Mouse (Mus musculus) cerebellum, adult 2 months (tissue): ENCODE data around the gene Ecm1. TPM values are rescaled to one million over a fixed set of nuclear protein-coding genes. Genes with fewer than 3 reads are reported as not detected.

Experiments used
- DNase-seq, 2 experiments: peaks; one replicate each; pipeline ENCODE4 v3.0.0; 2021
- H3K27ac ChIP-seq: fragments of 200-500 bp; 2 replicates; pipeline ENCODE4 v1.5.1; 2012; ENCODE audit warnings: low read length, control low read depth, inconsistent platforms; ENCODE audit not compliant: insufficient read depth
- H3K27me3 ChIP-seq: fragments of 200-500 bp; 2 replicates; pipeline ENCODE4 v1.6.1; 2012; ENCODE audit warnings: inconsistent platforms, mild to moderate bottlenecking, low read length, moderate library complexity; ENCODE audit not compliant: control insufficient read depth, insufficient read depth
- H3K4me1 ChIP-seq: fragments of 200-500 bp; 2 replicates; pipeline ENCODE4 v1.6.1; 2011; ENCODE audit warnings: low read length; ENCODE audit not compliant: control insufficient read depth, insufficient read depth
- H3K4me3 ChIP-seq: fragments of 200-500 bp; replicated peaks from 2 replicates; pipeline ENCODE3; 2011; ENCODE audit warnings: mild to moderate bottlenecking, low read depth, low read length, control low read depth; ENCODE audit not compliant: insufficient read depth
- CTCF ChIP-seq: fragments of 200-500 bp; IDR thresholded peaks from 2 replicates; pipeline ENCODE4 v1.5.1; 2011; ENCODE audit warnings: low read depth, mild to moderate bottlenecking, control low read depth, low read length, moderate library complexity, borderline replicate concordance; ENCODE audit not compliant: insufficient read depth
- POLR2A ChIP-seq: fragments of 200-500 bp; IDR thresholded peaks from 2 replicates; pipeline ENCODE4 v1.6.1; 2011; ENCODE audit warnings: low read length, control low read depth, borderline replicate concordance; ENCODE audit not compliant: insufficient read depth
- WGBS: fragments of 180-500 bp; shearing (Covaris S2); methylation state at CpG from one replicate; pipeline ENCODE4 v1.1.7; 2018; 5-methylcytosine and 5-hydroxymethylcytosine counted together
- polyA plus RNA-seq: library from polyadenylated mRNA; depleted of rRNA; stranded (reverse); fragments of >200 nt; gene quantifications from 2 replicates; pipeline ENCODE4 v1.2.3, GENCODE M21; 2012

Gene Ecm1
- polyA plus RNA-seq, 1 experiment, result 14.3 TPM

GRCm38 (mm10) chr3:95732744-95733521, 6.4 kb downstream of the Ecm1 start:
- H3K4me3 ChIP-seq, result no peak overlapping the region
- H3K4me1 ChIP-seq, result no peaks in the 10 kb centered on the region
- H3K27me3 ChIP-seq, result no peaks in the 10 kb centered on the region
- 68% methylated on average over 11 of the region's 11 CpGs for WGBS
- no peak overlapping the region for H3K27ac ChIP-seq
- DNase-seq, result no peak
- TF ChIP-seq CTCF (no peak), POLR2A (no peak)

- H3K27me3 ChIP-seq, result no peaks in the 10 kb centered on the region
- no peak for DNase-seq
- no peaks in the 10 kb centered on the region for H3K4me1 ChIP-seq
- H3K4me3 ChIP-seq, result no peak overlapping the region
- WGBS, result 92% methylated on average over 9 of the region's 9 CpGs
- no peak overlapping the region for H3K27ac ChIP-seq
- TF ChIP-seq POLR2A (no peak), CTCF (no peak)
Measured at GRCm38 (mm10) chr3:95732297-95732696, 7.1 kb downstream of the Ecm1 start.

DNA sequence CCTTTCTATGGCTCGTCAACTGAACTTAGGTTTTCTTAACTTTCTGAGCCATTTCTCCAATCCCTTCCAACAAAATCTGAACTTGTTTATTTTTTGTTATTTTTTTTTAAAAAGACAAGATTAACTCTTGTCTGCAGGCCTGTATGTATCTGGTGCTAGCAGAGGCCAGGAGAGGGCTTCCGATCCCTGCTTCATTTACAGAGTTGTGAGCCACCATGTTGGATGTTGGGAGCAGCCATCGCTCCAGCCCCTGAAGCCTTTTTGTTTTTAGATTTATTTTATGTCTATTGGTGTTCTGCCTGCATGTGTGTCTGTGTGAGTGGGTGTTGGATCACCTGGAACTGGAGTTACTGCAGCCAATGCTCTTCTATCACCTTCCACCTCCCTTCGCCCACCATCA, 7.6 kb downstream of the Ecm1 start:
- no peaks in the 10 kb centered on the region for H3K27me3 ChIP-seq
- H3K27ac ChIP-seq, result no peak overlapping the region
- DNase-seq, result no peak
- no peak overlapping the region for H3K4me3 ChIP-seq
- TF ChIP-seq POLR2A (no peak), CTCF (no peak)
- H3K4me1 ChIP-seq, result no peaks in the 10 kb centered on the region
- 98% methylated on average over 4 of the region's 4 CpGs for WGBS

DNA sequence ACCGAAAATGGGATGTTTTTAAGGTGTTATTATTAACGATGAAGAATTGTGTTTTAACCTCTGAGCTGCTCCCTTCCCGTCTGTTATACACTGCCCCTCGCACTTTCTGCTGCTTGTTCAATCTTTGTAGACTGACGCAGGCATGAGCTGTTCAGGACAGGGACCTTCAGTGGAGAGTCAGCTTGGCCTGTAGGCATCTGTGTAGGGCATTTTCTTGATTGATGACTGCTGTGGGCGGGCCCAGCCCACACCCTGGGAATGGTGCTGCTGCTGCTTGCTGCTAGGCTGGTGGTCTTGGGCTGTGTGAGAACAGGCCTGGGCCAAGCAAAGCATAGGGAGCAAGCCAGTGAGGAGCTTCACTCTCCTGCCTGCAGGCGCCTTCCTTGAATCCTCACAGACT, 8.9 kb downstream of the Ecm1 start:
- Histone ChIP-seq H3K27me3 (no peaks in the 10 kb centered on the region), H3K4me1 (no peaks in the 10 kb centered on the region), H3K27ac (no peak overlapping the region), H3K4me3 (no peak overlapping the region)
- no peak for DNase-seq
- TF ChIP-seq POLR2A (no peak), CTCF (no peak)
- 90% methylated on average over 7 of the region's 7 CpGs for WGBS

DNA sequence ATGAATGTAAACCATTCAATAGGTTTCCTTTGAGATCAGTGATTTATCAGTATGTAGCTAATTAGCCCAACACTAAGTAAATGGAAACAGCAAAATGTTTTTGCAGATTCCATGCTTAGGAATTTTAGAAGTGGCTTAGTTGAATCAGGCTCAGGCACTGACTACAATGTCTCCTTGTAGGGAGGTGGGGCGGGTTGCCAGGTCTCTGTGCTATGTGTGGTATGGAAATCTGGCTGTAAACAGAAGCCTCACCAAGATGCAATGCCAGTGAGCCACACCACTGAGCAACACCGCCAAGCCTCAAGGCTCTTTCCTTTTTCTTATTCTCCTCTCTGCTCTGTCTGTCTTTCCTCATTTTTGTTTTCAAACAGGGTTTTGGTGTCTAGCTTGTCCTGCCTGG, 10.5 kb downstream of the Ecm1 start:
- 80% methylated on average over 2 of the region's 2 CpGs for WGBS
- DNase-seq, result no peak
- H3K4me1 ChIP-seq, result no peaks in the 10 kb centered on the region
- no peak overlapping the region for H3K4me3 ChIP-seq
- H3K27me3 ChIP-seq, result no peaks in the 10 kb centered on the region
- no peak overlapping the region for H3K27ac ChIP-seq
- TF ChIP-seq POLR2A (no peak), CTCF (no peak)

- TF ChIP-seq CTCF (no peak), POLR2A (no peak)
- H3K27me3 ChIP-seq, result no peaks in the 10 kb centered on the region
- no peak overlapping the region for H3K27ac ChIP-seq
- WGBS, result 68% methylated on average over 7 of the region's 7 CpGs
- DNase-seq, result no peak
- H3K4me3 ChIP-seq, result no peak overlapping the region
- H3K4me1 ChIP-seq, result no peaks in the 10 kb centered on the region
Measured at GRCm38 (mm10) chr3:95726696-95727358, 12.5 kb downstream of the Ecm1 start.

- Histone ChIP-seq H3K27me3 (no peaks in the 10 kb centered on the region), H3K4me3 (no peak overlapping the region), H3K4me1 (no peaks in the 10 kb centered on the region), H3K27ac (no peak overlapping the region)
- 86% methylated on average over 7 of the region's 7 CpGs for WGBS
- no peak for DNase-seq
- TF ChIP-seq CTCF, result no peak
- TF ChIP-seq POLR2A, result no peak
Measured at GRCm38 (mm10) chr3:95725863-95726262, 13.5 kb downstream of the Ecm1 start.

DNA sequence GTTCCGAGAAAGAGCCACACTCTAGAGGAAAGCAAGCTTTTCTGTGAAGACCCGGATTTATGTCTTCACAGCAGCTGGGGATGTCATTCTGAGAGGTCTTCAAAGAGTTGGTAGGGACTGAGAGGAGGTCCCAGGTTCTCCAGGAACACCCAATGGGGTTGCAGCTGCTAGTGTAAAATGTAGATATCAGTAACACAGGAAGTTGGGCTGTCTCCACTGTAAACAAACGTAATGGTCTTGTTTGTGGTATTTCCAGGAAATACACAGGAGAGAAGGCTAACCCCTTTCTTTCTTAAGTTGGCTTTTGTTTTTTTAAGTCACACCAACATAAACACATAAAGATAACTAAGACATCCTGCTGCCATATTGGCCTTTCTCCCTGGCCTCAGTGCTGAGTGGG, 17.0 kb downstream of the Ecm1 start:
- Histone ChIP-seq H3K27ac (no peak overlapping the region), H3K27me3 (no peaks in the 10 kb centered on the region), H3K4me1 (no peaks in the 10 kb centered on the region), H3K4me3 (no peak overlapping the region)
- DNase-seq, result no peak
- 83% methylated on average over 3 of the region's 3 CpGs for WGBS
- TF ChIP-seq POLR2A, result no peak
- no peak for TF ChIP-seq CTCF
